Mouse (Mus musculus) limb, embryonic 15.5 days (tissue): ENCODE data around the gene Azin2. TPM values are rescaled to one million over a fixed set of nuclear protein-coding genes. Genes with fewer than 3 reads are reported as not detected.
A peak's percentile ranks its signal among the peaks of the same experiment; 100 is the strongest.

Experiments used
- ATAC-seq: fragments of 200-750 bp; cut with Nextera tagmentation; 2 replicates; pipeline ENCODE4 v1.8.0; 2017; ENCODE audit warnings: low read depth, moderate TSS enrichment; ENCODE audit not compliant: insufficient number of reproducible peaks, low FRiP score, low TSS enrichment
- H3K27ac ChIP-seq: fragments of 300-500 bp; sonication (generic); 2 replicates; pipeline ENCODE4 v1.5.1; 2015; ENCODE audit warnings: moderate library complexity, mild to moderate bottlenecking, inconsistent platforms
- H3K27me3 ChIP-seq: fragments of 300-500 bp; sonication (generic); 2 replicates; pipeline ENCODE4 v1.6.1; 2015; ENCODE audit warnings: inconsistent platforms
- H3K36me3 ChIP-seq: fragments of 300-500 bp; sonication (generic); 2 replicates; pipeline ENCODE4 v1.6.1; 2015; ENCODE audit warnings: inconsistent platforms
- H3K4me1 ChIP-seq: fragments of 300-500 bp; sonication (generic); 2 replicates; pipeline ENCODE4 v1.6.1; 2015; ENCODE audit warnings: inconsistent platforms
- H3K4me2 ChIP-seq: fragments of 300-500 bp; sonication (generic); 2 replicates; pipeline ENCODE4 v1.6.1; 2015; ENCODE audit warnings: mild to moderate bottlenecking, inconsistent platforms
- H3K4me3 ChIP-seq: fragments of 300-500 bp; sonication (generic); 2 replicates; pipeline ENCODE4 v1.5.1; 2015; ENCODE audit warnings: mild to moderate bottlenecking, inconsistent platforms
- H3K9ac ChIP-seq: fragments of 300-500 bp; sonication (generic); 2 replicates; pipeline ENCODE4 v1.6.1; 2015; ENCODE audit warnings: inconsistent platforms
- H3K9me3 ChIP-seq: fragments of 300-500 bp; sonication (generic); 2 replicates; pipeline ENCODE4 v1.6.1; 2016; ENCODE audit warnings: inconsistent platforms
- WGBS: fragments of 180-500 bp; shearing (Covaris S2); methylation state at CpG from one replicate; pipeline ENCODE4 v1.1.7; 2015; 5-methylcytosine and 5-hydroxymethylcytosine counted together
- polyA plus RNA-seq: library from polyadenylated mRNA; unstranded; fragments of >200 nt; fragmentation: Nextera tagmentation; extraction: Ambion mirVana; gene quantifications from 2 replicates; pipeline ENCODE4 v1.2.1, GENCODE M21; 2015

The Azin2 gene
- polyA plus RNA-seq, 1 experiment from 2014 or later: 27.1 TPM

- no peak overlapping the region for H3K9ac ChIP-seq
- H3K9me3 ChIP-seq: no peaks in the 10 kb centered on the region
- H3K27me3 ChIP-seq: peaks cover 6% of the 10 kb centered on the region; the same call in 1 of the 2 replicates
- peaks cover 10% of the 10 kb centered on the region; the same call in 1 of the 2 replicates for H3K4me1 ChIP-seq
- no peaks in the 10 kb centered on the region for H3K36me3 ChIP-seq
- no peak overlapping the region for H3K4me2 ChIP-seq
- WGBS: 88% methylated on average over 3 of the region's 3 CpGs
- no peak overlapping the region for H3K4me3 ChIP-seq
- ATAC-seq: no peak
- H3K27ac ChIP-seq: no peak overlapping the region
These were observed 38.6 kb downstream of the Azin2 start for GRCm38 (mm10) chr4:128923603-128924002.

- H3K4me2 ChIP-seq: no peak overlapping the region
- no peak overlapping the region for H3K27ac ChIP-seq
- peaks cover 6% of the 10 kb centered on the region; the same call in 1 of the 2 replicates for H3K27me3 ChIP-seq
- no peak for ATAC-seq
- no peak overlapping the region for H3K9ac ChIP-seq
- 29% methylated on average over 10 of the region's 10 CpGs for WGBS
- no peaks in the 10 kb centered on the region for H3K9me3 ChIP-seq
- H3K36me3 ChIP-seq: no peaks in the 10 kb centered on the region
- no peak overlapping the region for H3K4me3 ChIP-seq
- 0 out of 2 replicates have a peak, but pooled peaks cover 5% of the 10 kb centered on the region for H3K4me1 ChIP-seq
These were observed 43.1 kb downstream of the Azin2 start for GRCm38 (mm10) chr4:128919106-128919505.

- Histone ChIP-seq H3K4me2 (no peak overlapping the region), H3K4me1 (0 out of 2 replicates have a peak, but pooled peaks cover 5% of the 10 kb centered on the region), H3K27me3 (no peaks in the 10 kb centered on the region), H3K27ac (no peak overlapping the region), H3K4me3 (no peak overlapping the region), H3K9me3 (no peaks in the 10 kb centered on the region), H3K36me3 (no peaks in the 10 kb centered on the region), H3K9ac (no peak overlapping the region)
- ATAC-seq: no peak
- 46% methylated on average over 3 of the region's 3 CpGs for WGBS
These were observed 44.1 kb downstream of the Azin2 start for GRCm38 (mm10) chr4:128918187-128918586.

- 84% methylated on average over 6 of the region's 6 CpGs for WGBS
- no peaks in the 10 kb centered on the region for H3K9me3 ChIP-seq
- no peak overlapping the region for H3K4me3 ChIP-seq
- no peaks in the 10 kb centered on the region for H3K27me3 ChIP-seq
- no peak overlapping the region for H3K9ac ChIP-seq
- no peak overlapping the region for H3K27ac ChIP-seq
- H3K4me1 ChIP-seq: 0 out of 2 replicates have a peak, but pooled peaks cover 5% of the 10 kb centered on the region
- H3K4me2 ChIP-seq: no peak overlapping the region
- ATAC-seq: no peak
- H3K36me3 ChIP-seq: no peaks in the 10 kb centered on the region
These were observed 44.5 kb downstream of the Azin2 start for GRCm38 (mm10) chr4:128917756-128918155.

- 72% methylated on average over 3 of the region's 3 CpGs for WGBS
- Histone ChIP-seq H3K4me3 (no peak overlapping the region), H3K4me2 (no peak overlapping the region), H3K9ac (no peak overlapping the region), H3K27ac (no peak overlapping the region), H3K9me3 (no peaks in the 10 kb centered on the region), H3K27me3 (no peaks in the 10 kb centered on the region), H3K36me3 (no peaks in the 10 kb centered on the region), H3K4me1 (0 out of 2 replicates have a peak, but pooled peaks cover 5% of the 10 kb centered on the region)
- no peak for ATAC-seq
These were observed 45.1 kb downstream of the Azin2 start for GRCm38 (mm10) chr4:128917119-128917518.

- Histone ChIP-seq H3K4me2 (no peak overlapping the region), H3K4me1 (0 out of 2 replicates have a peak, but pooled peaks cover 3% of the 10 kb centered on the region), H3K9ac (no peak overlapping the region), H3K36me3 (peaks cover 15% of the 10 kb centered on the region; the same call in 1 of the 2 replicates), H3K4me3 (no peak overlapping the region), H3K27ac (no peak overlapping the region), H3K27me3 (no peaks in the 10 kb centered on the region), H3K9me3 (no peaks in the 10 kb centered on the region)
- 15% methylated on average over 4 of the region's 4 CpGs for WGBS
- no peak for ATAC-seq
These were observed 48.4 kb downstream of the Azin2 start for GRCm38 (mm10) chr4:128913794-128914193.

GRCm38 (mm10) chr4:128912085-128912484, 50.2 kb downstream of the Azin2 start:
- Histone ChIP-seq H3K4me1 (peaks cover 5% of the 10 kb centered on the region; the same call in 1 of the 2 replicates), H3K36me3 (peaks cover 15% of the 10 kb centered on the region; the same call in 1 of the 2 replicates)
- WGBS: 84% methylated on average over 10 of the region's 10 CpGs

GRCm38 (mm10) chr4:128910276-128911063, 51.8 kb downstream of the Azin2 start:
- Histone ChIP-seq H3K4me3 (no peak overlapping the region), H3K27me3 (no peaks in the 10 kb centered on the region), H3K36me3 (peaks cover 15% of the 10 kb centered on the region; the same call in 1 of the 2 replicates), H3K9ac (no peak overlapping the region), H3K9me3 (no peaks in the 10 kb centered on the region), H3K27ac (no peak overlapping the region), H3K4me2 (no peak overlapping the region), H3K4me1 (peaks cover 6% of the 10 kb centered on the region)
- 75% methylated on average over 8 of the region's 8 CpGs for WGBS
- no peak for ATAC-seq

More at GRCm38 (mm10) chr4:128912085-128912484, 50.2 kb downstream of the Azin2 start:
- H3K9ac ChIP-seq: no peak overlapping the region
- H3K4me2 ChIP-seq: no peak overlapping the region
- ATAC-seq: no peak
- no peak overlapping the region for H3K4me3 ChIP-seq
- no peaks in the 10 kb centered on the region for H3K9me3 ChIP-seq
- no peak overlapping the region for H3K27ac ChIP-seq
- no peaks in the 10 kb centered on the region for H3K27me3 ChIP-seq

GRCm38 (mm10) chr4:128909378-128909831, 52.8 kb downstream of the Azin2 start:
- no peak overlapping the region for H3K4me2 ChIP-seq
- peaks cover 17% of the 10 kb centered on the region for H3K4me1 ChIP-seq
- H3K9me3 ChIP-seq: no peaks in the 10 kb centered on the region
- H3K36me3 ChIP-seq: peaks cover 15% of the 10 kb centered on the region; the same call in 1 of the 2 replicates
- no peak for ATAC-seq
- no peaks in the 10 kb centered on the region for H3K27me3 ChIP-seq
- no peak overlapping the region for H3K9ac ChIP-seq
- no peak overlapping the region for H3K27ac ChIP-seq
- 87% methylated on average over 14 of the region's 14 CpGs for WGBS
- no peak overlapping the region for H3K4me3 ChIP-seq

- 64% methylated on average over 24 of the region's 24 CpGs for WGBS
- H3K4me1 ChIP-seq: peaks cover 23% of the 10 kb centered on the region
- no peak overlapping the region for H3K4me2 ChIP-seq
- no peaks in the 10 kb centered on the region for H3K27me3 ChIP-seq
- no peak overlapping the region for H3K9ac ChIP-seq
- no peaks in the 10 kb centered on the region for H3K9me3 ChIP-seq
- H3K27ac ChIP-seq: no peak overlapping the region
- no peak overlapping the region for H3K4me3 ChIP-seq
- H3K36me3 ChIP-seq: peaks cover 15% of the 10 kb centered on the region; the same call in 1 of the 2 replicates
- ATAC-seq: no peak
These were observed 53.5 kb downstream of the Azin2 start for GRCm38 (mm10) chr4:128908586-128909377.

GRCm38 (mm10) chr4:128907238-128907968, 54.8 kb downstream of the Azin2 start:
- Histone ChIP-seq H3K4me1 (peaks cover 24% of the 10 kb centered on the region), H3K36me3 (peaks cover 22% of the 10 kb centered on the region; the same call in 1 of the 2 replicates), H3K27me3 (no peaks in the 10 kb centered on the region), H3K4me3 (no peak overlapping the region), H3K27ac (peak overlapping the region; percentile 59), H3K9ac (no peak overlapping the region), H3K4me2 (no peak overlapping the region), H3K9me3 (no peaks in the 10 kb centered on the region)
- WGBS: 58% methylated on average over 12 of the region's 12 CpGs
- ATAC-seq: no peak; the same call in 1 of the 2 replicates
